Mouse (Mus musculus): ENCODE measurements around the gene Lig4.
A peak's percentile ranks its signal among the peaks of the same experiment; 100 is the strongest.

Gene Lig4

GRCm38 (mm10) chr8:9977573-9978314 lies at the start of gene Lig4, which contains the start of gene Abhd13:
TSS of gene Lig4 (minus strand) at chr8:9977686.
TSS of gene Abhd13 (plus strand) at chr8:9977707.
- TF ChIP-seq GATA4 (IDR thresholded peaks at IDR 0.05; ENCODE audit: insufficient replicate concordance, low read length): peak; percentile 45; the same call in 1 of the 2 replicates

- no peak for TF ChIP-seq GATA4 (IDR thresholded peaks at IDR 0.05; ENCODE audit: insufficient replicate concordance, low read length)
Observed at GRCm38 (mm10) chr8:10017231-10017630, 39.7 kb upstream of the Lig4 start.

- TF ChIP-seq GATA4 (IDR thresholded peaks at IDR 0.05; ENCODE audit: insufficient replicate concordance, low read length): no peak
Observed at GRCm38 (mm10) chr8:10016252-10016651, 38.8 kb upstream of the Lig4 start.

- TF ChIP-seq GATA4 (IDR thresholded peaks at IDR 0.05; ENCODE audit: insufficient replicate concordance, low read length): no peak
Observed at GRCm38 (mm10) chr8:10007660-10008028, 30.2 kb upstream of the Lig4 start.

- TF ChIP-seq GATA4 (IDR thresholded peaks at IDR 0.05; ENCODE audit: insufficient replicate concordance, low read length): no peak
Observed at GRCm38 (mm10) chr8:10006986-10007659, 29.6 kb upstream of the Lig4 start.

GRCm38 (mm10) chr8:10006156-10006985 lies 28.9 kb upstream of the Lig4 start, which contains the start of gene Tnfsf13b:
TSS of gene Tnfsf13b (plus strand) at chr8:10006467.
- no peak for TF ChIP-seq GATA4 (IDR thresholded peaks at IDR 0.05; ENCODE audit: insufficient replicate concordance, low read length)

GRCm38 (mm10) chr8:10004115-10004514 lies 26.6 kb upstream of the Lig4 start:
- no peak for TF ChIP-seq GATA4 (IDR thresholded peaks at IDR 0.05; ENCODE audit: insufficient replicate concordance, low read length)

- TF ChIP-seq GATA4 (IDR thresholded peaks at IDR 0.05; ENCODE audit: insufficient replicate concordance, low read length): no peak
Observed at GRCm38 (mm10) chr8:9980188-9980587, 2.7 kb upstream of the Lig4 start.

- TF ChIP-seq GATA4 (IDR thresholded peaks at IDR 0.05; ENCODE audit: insufficient replicate concordance, low read length): no peak
Observed at GRCm38 (mm10) chr8:9979746-9980145, 2.3 kb upstream of the Lig4 start.

- no peak for TF ChIP-seq GATA4 (IDR thresholded peaks at IDR 0.05; ENCODE audit: insufficient replicate concordance, low read length)
Observed at GRCm38 (mm10) chr8:9978475-9979230, 1.2 kb upstream of the Lig4 start.

GRCm38 (mm10) chr8:9977016-9977415 lies 470 bp downstream of the Lig4 start:
- no peak for TF ChIP-seq GATA4 (IDR thresholded peaks at IDR 0.05; ENCODE audit: insufficient replicate concordance, low read length)

- TF ChIP-seq GATA4 (IDR thresholded peaks at IDR 0.05; ENCODE audit: insufficient replicate concordance, low read length): 0 out of 2 replicates have a peak, but pooled peaks have one; percentile 9
Observed at GRCm38 (mm10) chr8:9975898-9976611, 1.4 kb downstream of the Lig4 start.

- TF ChIP-seq GATA4 (IDR thresholded peaks at IDR 0.05; ENCODE audit: insufficient replicate concordance, low read length): no peak
Observed at GRCm38 (mm10) chr8:9975276-9975675, 2.2 kb downstream of the Lig4 start.

- TF ChIP-seq GATA4 (IDR thresholded peaks at IDR 0.05; ENCODE audit: insufficient replicate concordance, low read length): no peak
Observed at GRCm38 (mm10) chr8:9971866-9972265, 5.6 kb downstream of the Lig4 start.
